Mouse (Mus musculus): ENCODE data around the gene N4bp2.

The N4bp2 gene

GRCm38 (mm10) chr5:65829059-65829458, 65.7 kb downstream of the N4bp2 start:
- no peak for DNase-seq (ENCODE audit: low spot score in 2 of 2)

- DNase-seq (ENCODE audit: low spot score in 2 of 2): no peak
Observed at GRCm38 (mm10) chr5:65831917-65832618, 68.7 kb downstream of the N4bp2 start.

- no peak for DNase-seq (ENCODE audit: low spot score in 2 of 2)
Observed at GRCm38 (mm10) chr5:65833092-65833491, 69.8 kb downstream of the N4bp2 start.

GRCm38 (mm10) chr5:65833766-65834498, 70.6 kb downstream of the N4bp2 start:
- no peak for DNase-seq (ENCODE audit: low spot score in 2 of 2)

GRCm38 (mm10) chr5:65838053-65838452, 74.7 kb downstream of the N4bp2 start:
- DNase-seq (ENCODE audit: low spot score in 2 of 2): no peak

- no peak for DNase-seq (ENCODE audit: low spot score in 2 of 2)
Observed at GRCm38 (mm10) chr5:65842947-65843346, 79.6 kb downstream of the N4bp2 start.

- no peak for DNase-seq (ENCODE audit: low spot score in 2 of 2)
Observed at GRCm38 (mm10) chr5:65846534-65846933, 83.2 kb downstream of the N4bp2 start.

GRCm38 (mm10) chr5:65846958-65847357, 83.6 kb downstream of the N4bp2 start:
- DNase-seq (ENCODE audit: low spot score in 2 of 2): no peak

- no peak for DNase-seq (ENCODE audit: low spot score in 2 of 2)
Observed at GRCm38 (mm10) chr5:65847656-65848055, 84.3 kb downstream of the N4bp2 start.

GRCm38 (mm10) chr5:65850765-65851164, 87.4 kb downstream of the N4bp2 start:
- DNase-seq (ENCODE audit: low spot score in 2 of 2): no peak

GRCm38 (mm10) chr5:65854786-65855191, 91.5 kb downstream of the N4bp2 start:
- DNase-seq (ENCODE audit: low spot score in 2 of 2): no peak

- no peak for DNase-seq (ENCODE audit: low spot score in 2 of 2)
Observed at GRCm38 (mm10) chr5:65855571-65855970, 92.2 kb downstream of the N4bp2 start.

- DNase-seq (ENCODE audit: low spot score in 2 of 2): no peak
Observed at GRCm38 (mm10) chr5:65856591-65857411, 93.5 kb downstream of the N4bp2 start.

- DNase-seq (ENCODE audit: low spot score in 2 of 2): no peak
Observed at GRCm38 (mm10) chr5:65857935-65858334, 94.6 kb downstream of the N4bp2 start.

GRCm38 (mm10) chr5:65858355-65858754, 95.0 kb downstream of the N4bp2 start:
- no peak for DNase-seq (ENCODE audit: low spot score in 2 of 2)

- no peak for DNase-seq (ENCODE audit: low spot score in 2 of 2)
Observed at GRCm38 (mm10) chr5:65858898-65859297, 95.6 kb downstream of the N4bp2 start.

- no peak for DNase-seq (ENCODE audit: low spot score in 2 of 2)
Observed at GRCm38 (mm10) chr5:65859396-65859795, 96.1 kb downstream of the N4bp2 start.

GRCm38 (mm10) chr5:65860281-65861000, 97.1 kb downstream of the N4bp2 start:
- DNase-seq (ENCODE audit: low spot score in 2 of 2): no peak

GRCm38 (mm10) chr5:65861154-65861944, 98.0 kb downstream of the N4bp2 start, which contains the start of gene Rhoh:
Gene Rhoh, plus strand, starts transcription at chr5:65861213.
- no peak for DNase-seq (ENCODE audit: low spot score in 2 of 2)

- DNase-seq (ENCODE audit: low spot score in 2 of 2): no peak
Observed at GRCm38 (mm10) chr5:65862217-65862927, 99.1 kb downstream of the N4bp2 start.
